Mouse (Mus musculus) heart, embryonic 13.5 days (tissue): ENCODE data around the gene Dhx57. TPM values are rescaled to one million over a fixed set of nuclear protein-coding genes. Genes with fewer than 3 reads are reported as not detected.
A peak's percentile ranks its signal among the peaks of the same experiment; 100 is the strongest.

ENCODE experiments used
- ATAC-seq: fragments of 200-750 bp; cut with Nextera tagmentation; 2 replicates; pipeline ENCODE4 v1.8.0; 2017; ENCODE audit warnings: moderate TSS enrichment; ENCODE audit not compliant: insufficient number of reproducible peaks, low FRiP score, low TSS enrichment; ENCODE audit errors: extremely low read depth
- H3K27ac ChIP-seq: fragments of 300-500 bp; sonication (generic); replicated peaks from 2 replicates; pipeline ENCODE4 v1.5.1; 2015; ENCODE audit warnings: moderate library complexity, mild to moderate bottlenecking, inconsistent platforms
- H3K27me3 ChIP-seq: fragments of 300-500 bp; sonication (generic); replicated peaks from 2 replicates; pipeline ENCODE4 v1.6.1; 2015; ENCODE audit warnings: mild to moderate bottlenecking, inconsistent platforms
- H3K36me3 ChIP-seq: fragments of 300-500 bp; sonication (generic); 2 replicates; pipeline ENCODE4 v1.6.1; 2015; ENCODE audit warnings: mild to moderate bottlenecking, inconsistent platforms
- H3K4me1 ChIP-seq: fragments of 300-500 bp; sonication (generic); 2 replicates; pipeline ENCODE4 v1.6.1; 2015; ENCODE audit warnings: inconsistent platforms
- H3K4me2 ChIP-seq: fragments of 300-500 bp; sonication (generic); 2 replicates; pipeline ENCODE4 v1.6.1; 2015; ENCODE audit warnings: inconsistent platforms, mild to moderate bottlenecking, moderate library complexity
- H3K4me3 ChIP-seq: fragments of 300-500 bp; sonication (generic); 2 replicates; pipeline ENCODE4 v1.5.1; 2015; ENCODE audit warnings: moderate library complexity, mild to moderate bottlenecking, inconsistent platforms
- H3K9ac ChIP-seq: fragments of 300-500 bp; sonication (generic); 2 replicates; pipeline ENCODE4 v1.6.1; 2015; ENCODE audit warnings: inconsistent platforms, mild to moderate bottlenecking, moderate library complexity
- H3K9me3 ChIP-seq: fragments of 300-500 bp; sonication (generic); 2 replicates; pipeline ENCODE4 v1.6.1; 2016; ENCODE audit warnings: inconsistent platforms
- WGBS: fragments of 180-500 bp; shearing (Covaris S2); methylation state at CpG from one replicate; pipeline ENCODE4 v1.1.7; 2015; ENCODE audit warnings: mixed read lengths; 5-methylcytosine and 5-hydroxymethylcytosine counted together
- polyA plus RNA-seq: library from polyadenylated mRNA; unstranded; fragments of >200 nt; fragmentation: Nextera tagmentation; extraction: Ambion mirVana; gene quantifications from 2 replicates; pipeline ENCODE4 v1.2.1, GENCODE M21; 2015

The Dhx57 gene
- 8.2 and 8.5 TPM in 2 replicates for polyA plus RNA-seq

- Histone ChIP-seq H3K9me3 (no peaks in the 10 kb centered on the region), H3K27ac (peak within 1 kb of the TSS; percentile 81), H3K4me2 (peak within 1 kb of the TSS; percentile 85), H3K4me1 (peaks cover 12% of the 10 kb centered on the region), H3K27me3 (no peaks in the 10 kb centered on the region), H3K36me3 (no peaks in the 10 kb centered on the region), H3K4me3 (peak within 1 kb of the TSS; percentile 78), H3K9ac (peak within 1 kb of the TSS; percentile 94)
- WGBS = under 1% methylated on average over 35 of the region's 35 CpGs
- peak; percentile 98 for ATAC-seq
Observed at GRCm38 (mm10) chr17:80290074-80290657, at the start of gene Dhx57, which contains the start of gene Morn2. TSS of gene Dhx57 (minus strand) at chr17:80290476. TSS of gene Morn2 (plus strand) at chr17:80290203.

GRCm38 (mm10) chr17:80332386-80332785 is 42.1 kb upstream of the Dhx57 start:
- no peaks in the 10 kb centered on the region for H3K4me1 ChIP-seq
- H3K9ac ChIP-seq = no peak overlapping the region
- H3K4me3 ChIP-seq = no peak overlapping the region
- no peak for ATAC-seq
- 41% methylated on average over 2 of the region's 2 CpGs for WGBS
- H3K36me3 ChIP-seq = no peaks in the 10 kb centered on the region
- no peak overlapping the region for H3K4me2 ChIP-seq
- no peaks in the 10 kb centered on the region for H3K27me3 ChIP-seq
- no peaks in the 10 kb centered on the region for H3K9me3 ChIP-seq
- H3K27ac ChIP-seq = no peak overlapping the region

GRCm38 (mm10) chr17:80326431-80326830 is 36.2 kb upstream of the Dhx57 start:
- 87% methylated on average over 3 of the region's 3 CpGs for WGBS
- no peaks in the 10 kb centered on the region for H3K9me3 ChIP-seq
- no peak for ATAC-seq
- H3K36me3 ChIP-seq = no peaks in the 10 kb centered on the region
- H3K9ac ChIP-seq = no peak overlapping the region
- H3K4me1 ChIP-seq = peaks cover 16% of the 10 kb centered on the region
- no peak overlapping the region for H3K4me3 ChIP-seq
- no peak overlapping the region for H3K27ac ChIP-seq
- H3K4me2 ChIP-seq = no peak overlapping the region
- no peaks in the 10 kb centered on the region for H3K27me3 ChIP-seq

- no peaks in the 10 kb centered on the region for H3K9me3 ChIP-seq
- H3K27ac ChIP-seq = no peak overlapping the region
- no peak overlapping the region for H3K4me2 ChIP-seq
- peaks cover 16% of the 10 kb centered on the region for H3K4me1 ChIP-seq
- H3K9ac ChIP-seq = no peak overlapping the region
- H3K27me3 ChIP-seq = no peaks in the 10 kb centered on the region
- no peak overlapping the region for H3K4me3 ChIP-seq
- no peak for ATAC-seq
- H3K36me3 ChIP-seq = no peaks in the 10 kb centered on the region
- 69% methylated on average over 5 of the region's 5 CpGs for WGBS
Observed at GRCm38 (mm10) chr17:80325456-80325855, 35.2 kb upstream of the Dhx57 start.

GRCm38 (mm10) chr17:80324521-80324920 is 34.2 kb upstream of the Dhx57 start:
- WGBS = 79% methylated on average over 7 of the region's 7 CpGs
- no peaks in the 10 kb centered on the region for H3K36me3 ChIP-seq
- H3K27me3 ChIP-seq = no peaks in the 10 kb centered on the region
- no peak overlapping the region for H3K27ac ChIP-seq
- ATAC-seq = no peak
- H3K4me2 ChIP-seq = no peak overlapping the region
- H3K4me1 ChIP-seq = peaks cover 16% of the 10 kb centered on the region
- no peak overlapping the region for H3K4me3 ChIP-seq
- H3K9ac ChIP-seq = no peak overlapping the region
- no peaks in the 10 kb centered on the region for H3K9me3 ChIP-seq

GRCm38 (mm10) chr17:80323658-80324057 is 33.4 kb upstream of the Dhx57 start:
- no peak for ATAC-seq
- WGBS = 49% methylated on average over 8 of the region's 8 CpGs
- no peaks in the 10 kb centered on the region for H3K9me3 ChIP-seq

GRCm38 (mm10) chr17:80323015-80323414 is 32.7 kb upstream of the Dhx57 start:
- Histone ChIP-seq H3K4me1 (peaks cover 16% of the 10 kb centered on the region), H3K9ac (no peak overlapping the region), H3K27ac (no peak overlapping the region), H3K4me3 (no peak overlapping the region), H3K27me3 (no peaks in the 10 kb centered on the region), H3K4me2 (no peak overlapping the region), H3K36me3 (no peaks in the 10 kb centered on the region), H3K9me3 (no peaks in the 10 kb centered on the region)
- WGBS = 76% methylated on average over 4 of the region's 4 CpGs
- ATAC-seq = no peak

More at GRCm38 (mm10) chr17:80323658-80324057, 33.4 kb upstream of the Dhx57 start:
- H3K4me3 ChIP-seq = no peak overlapping the region
- H3K27ac ChIP-seq = no peak overlapping the region
- no peaks in the 10 kb centered on the region for H3K27me3 ChIP-seq
- no peak overlapping the region for H3K9ac ChIP-seq
- H3K36me3 ChIP-seq = no peaks in the 10 kb centered on the region
- H3K4me2 ChIP-seq = no peak overlapping the region
- peaks cover 16% of the 10 kb centered on the region for H3K4me1 ChIP-seq

GRCm38 (mm10) chr17:80322228-80322627 is 32.0 kb upstream of the Dhx57 start:
- H3K9me3 ChIP-seq = no peaks in the 10 kb centered on the region
- H3K36me3 ChIP-seq = no peaks in the 10 kb centered on the region
- no peaks in the 10 kb centered on the region for H3K27me3 ChIP-seq
- H3K9ac ChIP-seq = no peak overlapping the region
- H3K27ac ChIP-seq = no peak overlapping the region
- no peak overlapping the region for H3K4me3 ChIP-seq
- no peak for ATAC-seq
- 53% methylated on average over 6 of the region's 6 CpGs for WGBS
- H3K4me1 ChIP-seq = peaks cover 16% of the 10 kb centered on the region
- no peak overlapping the region for H3K4me2 ChIP-seq

- 77% methylated on average over 4 of the region's 4 CpGs for WGBS
- Histone ChIP-seq H3K27ac (no peak overlapping the region), H3K36me3 (no peaks in the 10 kb centered on the region), H3K9me3 (no peaks in the 10 kb centered on the region), H3K4me3 (no peak overlapping the region), H3K27me3 (no peaks in the 10 kb centered on the region), H3K9ac (no peak overlapping the region), H3K4me2 (no peak overlapping the region), H3K4me1 (peaks cover 11% of the 10 kb centered on the region)
- no peak for ATAC-seq
Observed at GRCm38 (mm10) chr17:80312405-80312804, 22.1 kb upstream of the Dhx57 start.

GRCm38 (mm10) chr17:80311761-80312160 is 21.5 kb upstream of the Dhx57 start:
- Histone ChIP-seq H3K27me3 (no peaks in the 10 kb centered on the region), H3K9me3 (no peaks in the 10 kb centered on the region), H3K27ac (no peak overlapping the region), H3K4me2 (no peak overlapping the region), H3K4me1 (peaks cover 11% of the 10 kb centered on the region), H3K36me3 (no peaks in the 10 kb centered on the region), H3K9ac (no peak overlapping the region), H3K4me3 (no peak overlapping the region)
- 67% methylated on average over 9 of the region's 9 CpGs for WGBS
- no peak for ATAC-seq

- H3K9me3 ChIP-seq = no peaks in the 10 kb centered on the region
- 48% methylated on average over 1 of the region's 1 CpGs for WGBS
- no peak for ATAC-seq
- H3K4me3 ChIP-seq = no peak within 1 kb of the TSS
- H3K9ac ChIP-seq = no peak within 1 kb of the TSS
- no peak within 1 kb of the TSS for H3K27ac ChIP-seq
- peaks cover 11% of the 10 kb centered on the region for H3K4me1 ChIP-seq
- H3K27me3 ChIP-seq = no peaks in the 10 kb centered on the region
- no peak within 1 kb of the TSS for H3K4me2 ChIP-seq
- no peaks in the 10 kb centered on the region for H3K36me3 ChIP-seq
Observed at GRCm38 (mm10) chr17:80307251-80307650, 17.0 kb upstream of the Dhx57 start, which contains the start of gene Arhgef33. TSS of gene Arhgef33 (plus strand) at chr17:80307407.

- H3K27me3 ChIP-seq = no peaks in the 10 kb centered on the region
- ATAC-seq = no peak
- H3K27ac ChIP-seq = no peak overlapping the region
- no peaks in the 10 kb centered on the region for H3K36me3 ChIP-seq
- no peak overlapping the region for H3K9ac ChIP-seq
- H3K4me2 ChIP-seq = no peak overlapping the region
- H3K4me3 ChIP-seq = no peak overlapping the region
- no peaks in the 10 kb centered on the region for H3K4me1 ChIP-seq
- WGBS = 76% methylated on average over 5 of the region's 5 CpGs
- no peaks in the 10 kb centered on the region for H3K9me3 ChIP-seq
Observed at GRCm38 (mm10) chr17:80298844-80299243, 8.6 kb upstream of the Dhx57 start.
